Mouse (Mus musculus) C2C12 (cell line): ENCODE results near the gene Tmem30c.

Experiments
- CEBPB ChIP-seq: IDR thresholded peaks from one replicate; pipeline ENCODE4 v1.6.1; 2011; ENCODE audit warnings: low read depth, mild to moderate bottlenecking, control low read depth, moderate library complexity
- CTCF ChIP-seq: IDR thresholded peaks from one replicate; pipeline ENCODE4 v1.5.1; 2011; ENCODE audit not compliant: control insufficient read depth, insufficient read depth, insufficient read length
- FOSL1 ChIP-seq: IDR thresholded peaks from one replicate; pipeline ENCODE4 v1.8.0; 2011; ENCODE audit warnings: mild to moderate bottlenecking, low read length; ENCODE audit not compliant: poor library complexity, insufficient read depth, severe bottlenecking
- MAX ChIP-seq: IDR thresholded peaks from one replicate; pipeline ENCODE4 v1.6.1; 2011; ENCODE audit warnings: mild to moderate bottlenecking, control low read depth
- MYOD1 ChIP-seq: IDR thresholded peaks from one replicate; pipeline ENCODE4 v1.6.1; 2011; ENCODE audit warnings: low read depth; ENCODE audit not compliant: control insufficient read depth, insufficient read length
- MYOG ChIP-seq: IDR thresholded peaks from one replicate; pipeline ENCODE4 v1.6.1; 2011; ENCODE audit not compliant: control insufficient read depth, insufficient read length; ENCODE audit errors: extremely low read depth

- TF ChIP-seq CTCF (no peak), CEBPB (no peak), FOSL1 (no peak), MAX (no peak), MYOG (no peak), MYOD1 (no peak)
These were observed 22.9 kb downstream of the Tmem30c start for GRCm38 (mm10) chr16:57269751-57270150.
